Mouse (Mus musculus) C2C12 (cell line): Measurements from ENCODE around the gene Oprm1.

Experiments
- CTCF ChIP-seq: IDR thresholded peaks from one replicate; pipeline ENCODE4 v1.5.1; 2011; ENCODE audit not compliant: control insufficient read depth, insufficient read depth, insufficient read length
- FOSL1 ChIP-seq: IDR thresholded peaks from one replicate; pipeline ENCODE4 v1.8.0; 2011; ENCODE audit warnings: mild to moderate bottlenecking, low read length; ENCODE audit not compliant: poor library complexity, insufficient read depth, severe bottlenecking
- MAX ChIP-seq: IDR thresholded peaks from one replicate; pipeline ENCODE4 v1.6.1; 2011; ENCODE audit warnings: mild to moderate bottlenecking, control low read depth
- MYOD1 ChIP-seq: IDR thresholded peaks from one replicate; pipeline ENCODE4 v1.6.1; 2011; ENCODE audit warnings: low read depth; ENCODE audit not compliant: control insufficient read depth, insufficient read length
- MYOG ChIP-seq: IDR thresholded peaks from one replicate; pipeline ENCODE4 v1.6.1; 2011; ENCODE audit not compliant: control insufficient read depth, insufficient read length; ENCODE audit errors: extremely low read depth
- USF1 ChIP-seq: IDR thresholded peaks from one replicate; pipeline ENCODE4 v1.6.1; 2011; ENCODE audit warnings: low read depth, mild to moderate bottlenecking, control low read depth, moderate library complexity

DNA sequence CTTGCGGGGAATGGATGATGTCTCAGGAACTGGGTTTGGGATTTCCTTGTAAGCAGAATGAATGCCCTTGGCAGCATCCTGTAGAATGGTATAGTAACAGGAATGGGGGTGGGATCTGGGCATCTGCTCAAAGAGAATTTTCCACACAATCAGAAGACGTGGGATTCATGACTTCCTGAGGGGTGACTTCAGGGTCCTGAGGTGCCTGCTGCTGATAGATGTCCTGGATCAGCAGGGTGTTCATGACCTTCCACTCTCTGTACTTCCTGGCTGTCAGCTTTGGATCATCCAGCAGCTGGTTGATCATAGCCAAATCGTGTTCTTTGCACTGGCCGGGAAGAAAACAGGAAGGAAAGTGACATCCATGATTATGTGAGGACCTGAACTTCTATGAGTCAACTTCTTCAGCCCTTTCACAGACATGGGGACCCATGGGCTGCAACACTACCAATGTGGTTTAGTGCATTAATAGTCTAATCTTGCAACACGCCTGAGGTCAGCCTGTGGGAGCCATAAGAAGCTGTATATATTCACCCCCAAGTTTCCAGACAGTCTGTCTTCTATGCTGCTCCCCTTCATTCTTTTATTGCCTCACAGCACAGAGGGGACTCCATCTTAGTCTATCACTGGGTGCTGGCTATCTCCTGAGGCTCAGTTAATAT, 132.2 kb downstream of the Oprm1 start:
- TF ChIP-seq CTCF (no peak), MAX (no peak), USF1 (no peak), MYOG (no peak), MYOD1 (no peak), FOSL1 (no peak)
